ENCODE assay signal across 10 mouse cellular contexts in genomic region chr2:71353306-71354054, GRCm38 (mm10). TPM values are rescaled to one million over a fixed set of nuclear protein-coding genes. Genes with fewer than 3 reads are reported as not detected.
DNase-seq lines count a peak whose midpoint lies in the region; ATAC-seq and TF ChIP-seq lines count a peak whose summit lies in the region.
"Had no signal": no experiment of that assay in that cellular context is flagged by ENCODE, and none has a peak within 500 bp of the region (broad histone marks: within the 10 kb centered on the region; RNA-seq: fewer than 3 reads in every experiment).

No protein-coding gene starts in this region.

- no peak for TF ChIP-seq CTCF in lung, postnatal 0 days (IDR thresholded peaks at IDR 0.05)

- H3K27ac ChIP-seq in lung, postnatal 0 days (ENCODE audit: low read length): peak overlapping the region; percentile 9; the same call in 1 of the 2 replicates
- H3K27ac ChIP-seq in heart, embryonic 15.5 days: peak overlapping the region; percentile 76
- H3K27ac ChIP-seq in intestine, embryonic 15.5 days: no peak overlapping the region

- no peak overlapping the region for H3K9ac ChIP-seq in lung, postnatal 0 days (replicated peaks; ENCODE audit: low read depth)
- 0 out of 2 replicates have a peak overlapping the region, but pooled peaks have one; percentile 4 for H3K9ac ChIP-seq in heart, embryonic 15.5 days
- no peak overlapping the region for H3K9ac ChIP-seq in intestine, embryonic 15.5 days

- no peak for TF ChIP-seq EP300 in lung, postnatal 0 days (IDR thresholded peaks at IDR 0.05)

- WGBS in lung, postnatal 0 days: 55% methylated on average over 10 of the region's 10 CpGs
- 54% methylated on average over 10 of the region's 10 CpGs for WGBS in heart, embryonic 15.5 days
- WGBS in intestine, embryonic 15.5 days: 55% methylated on average over 10 of the region's 10 CpGs

- no peak for DNase-seq in lung, postnatal 0 days (ENCODE audit: low spot score)
- DNase-seq in lung, adult 18-20 months: no peak
- DNase-seq in adrenal gland, postnatal 14 days: peak; percentile 44
- no peak for DNase-seq in right cerebral cortex, postnatal 25 days
- no peak for DNase-seq in urinary bladder, postnatal 14 days (ENCODE audit: low spot score)
- DNase-seq: cerebellum, adult 11 months had no signal

- H3K36me3 ChIP-seq in lung, postnatal 0 days (ENCODE audit: insufficient read depth, low read length): no peaks in the 10 kb centered on the region
- no peaks in the 10 kb centered on the region for H3K36me3 ChIP-seq in heart, embryonic 15.5 days
- no peaks in the 10 kb centered on the region for H3K36me3 ChIP-seq in intestine, embryonic 15.5 days

- ATAC-seq in lung, postnatal 0 days: no peak
- ATAC-seq in heart, embryonic 15.5 days (replicated peaks; ENCODE audit: insufficient number of reproducible peaks, insufficient read depth, low FRiP score, low read depth): no peak
- ATAC-seq in megakaryocyte, adult 5-6 weeks (ENCODE audit: poor library complexity, severe bottlenecking): peak; percentile 52; the same call in 1 of the 2 replicates
- ATAC-seq in intestine, embryonic 15.5 days: no peak
- ATAC-seq: intestine, postnatal 0 days had no signal

- no peaks in the 10 kb centered on the region for H3K9me3 ChIP-seq in lung, postnatal 0 days (ENCODE audit: low read length)
- H3K9me3 ChIP-seq in heart, embryonic 15.5 days (replicated peaks): no peaks in the 10 kb centered on the region
- no peaks in the 10 kb centered on the region for H3K9me3 ChIP-seq in intestine, embryonic 15.5 days

- H3K4me3 ChIP-seq in lung, postnatal 0 days (ENCODE audit: low read depth, low read length): no peak overlapping the region
- no peak overlapping the region for H3K4me3 ChIP-seq in heart, embryonic 15.5 days
- no peak overlapping the region for H3K4me3 ChIP-seq in intestine, embryonic 15.5 days (replicated peaks)

- no peaks in the 10 kb centered on the region for H3K27me3 ChIP-seq in lung, postnatal 0 days (replicated peaks; ENCODE audit: insufficient read depth, low read length)
- H3K27me3 ChIP-seq in heart, embryonic 15.5 days: no peaks in the 10 kb centered on the region
- H3K27me3 ChIP-seq in intestine, embryonic 15.5 days (replicated peaks): no peaks in the 10 kb centered on the region

- H3K4me2 ChIP-seq in lung, postnatal 0 days (replicated peaks; ENCODE audit: low read depth, low read length): no peak overlapping the region
- H3K4me2 ChIP-seq in heart, embryonic 15.5 days: peak overlapping the region; percentile 7; the same call in 1 of the 2 replicates
- H3K4me2 ChIP-seq in intestine, embryonic 15.5 days (replicated peaks): no peak overlapping the region

- no peaks in the 10 kb centered on the region for H3K4me1 ChIP-seq in lung, postnatal 0 days (ENCODE audit: insufficient read depth, low read depth, low read length)
- peaks cover 26% of the 10 kb centered on the region for H3K4me1 ChIP-seq in heart, embryonic 15.5 days (replicated peaks)
- no peaks in the 10 kb centered on the region for H3K4me1 ChIP-seq in intestine, embryonic 15.5 days (replicated peaks)

RNA-seq across cellular contexts. Expression of gene Slc25a12, which starts 14.1 kb away (rescaled TPM):
- polyA plus RNA-seq in lung, postnatal 0 days (2015; fragmentation: Nextera tagmentation; extraction: Ambion mirVana): 16.8 and 17.6 TPM in 2 replicates
- total RNA-seq in adrenal gland, postnatal 14 days (2021): 64.9 and 73.7 TPM in 2 replicates
- 103 and 107 TPM in 2 replicates for polyA plus RNA-seq in heart, embryonic 15.5 days (2015; fragmentation: Nextera tagmentation; extraction: Ambion mirVana)
- 39.7 and 45.8 TPM in 2 replicates for total RNA-seq in megakaryocyte, adult 5-6 weeks (2015)
- 36.8 and 44.4 TPM in 2 replicates for total RNA-seq in megakaryocyte, adult 5-6 weeks (2017)
- polyA plus RNA-seq in intestine, embryonic 15.5 days (2015; fragmentation: Nextera tagmentation; extraction: Ambion mirVana): 27.3 and 29.2 TPM in 2 replicates

RNA-seq across cellular contexts. Expression of gene Hat1, which starts 35.3 kb away (rescaled TPM):
- 34.8 and 40.6 TPM in 2 replicates for polyA plus RNA-seq in lung, postnatal 0 days (2015; fragmentation: Nextera tagmentation; extraction: Ambion mirVana)
- total RNA-seq in adrenal gland, postnatal 14 days (2021): 37.7 and 40.1 TPM in 2 replicates
- polyA plus RNA-seq in heart, embryonic 15.5 days (2015; fragmentation: Nextera tagmentation; extraction: Ambion mirVana): 98.7 and 104 TPM in 2 replicates
- total RNA-seq in megakaryocyte, adult 5-6 weeks (2015): 115 and 152 TPM in 2 replicates
- total RNA-seq in megakaryocyte, adult 5-6 weeks (2017): 130 and 135 TPM in 2 replicates
- polyA plus RNA-seq in intestine, embryonic 15.5 days (2015; fragmentation: Nextera tagmentation; extraction: Ambion mirVana): 107 and 125 TPM in 2 replicates
